Mouse (Mus musculus): Measurements from ENCODE around the gene Socs7. TPM values are rescaled to one million over a fixed set of nuclear protein-coding genes. Genes with fewer than 3 reads are reported as not detected.

Socs7 gene
- polyA plus RNA-seq, 1 experiment from 2014 or later, result 3.9 TPM

Other genes with a start within 250 kb of the Socs7 start
- 0.29 TPM in 2 replicates for gene Tbx21, start 247.2 kb upstream of the Socs7 start, polyA plus RNA-seq (2016; fragmentation: Nextera tagmentation; extraction: Ambion mirVana)
- 3.6 and 6.4 TPM in 2 replicates for gene Tbkbp1, start 211.1 kb upstream of the Socs7 start, polyA plus RNA-seq (2016; fragmentation: Nextera tagmentation; extraction: Ambion mirVana)
- 62.5 and 88.4 TPM in 2 replicates for gene Kpnb1, start 174.7 kb upstream of the Socs7 start, polyA plus RNA-seq (2016; fragmentation: Nextera tagmentation; extraction: Ambion mirVana)
- 98.7 and 103 TPM in 2 replicates for gene Npepps, start 81.9 kb upstream of the Socs7 start, polyA plus RNA-seq (2016; fragmentation: Nextera tagmentation; extraction: Ambion mirVana)
- 50.8 and 63.5 TPM in 2 replicates for gene Mrpl45, start 46.8 kb upstream of the Socs7 start, polyA plus RNA-seq (2016; fragmentation: Nextera tagmentation; extraction: Ambion mirVana)
- gene Gpr179, start 10.5 kb upstream of the Socs7 start, polyA plus RNA-seq (2016; fragmentation: Nextera tagmentation; extraction: Ambion mirVana), result 0.07 and 0.09 TPM in 2 replicates
- 2.7 and 4.0 TPM in 2 replicates for gene Arhgap23, start 53.0 kb downstream of the Socs7 start, polyA plus RNA-seq (2016; fragmentation: Nextera tagmentation; extraction: Ambion mirVana)
- gene 4933428G20Rik, start 137.8 kb downstream of the Socs7 start, polyA plus RNA-seq (2016; fragmentation: Nextera tagmentation; extraction: Ambion mirVana), result 0.59 and 0.66 TPM in 2 replicates
- gene Srcin1, start 213.6 kb downstream of the Socs7 start, polyA plus RNA-seq (2016; fragmentation: Nextera tagmentation; extraction: Ambion mirVana), result 0.76 and 1.8 TPM in 2 replicates